Mouse (Mus musculus): ENCODE results near the gene Chd5. TPM values are rescaled to one million over a fixed set of nuclear protein-coding genes. Genes with fewer than 3 reads are reported as not detected.

Chd5 gene
- polyA plus RNA-seq, 1 experiment, result 0.22 TPM

- no peak overlapping the region for H3ac ChIP-seq (ENCODE audit: control insufficient read depth, insufficient read length, low read depth)
- no peaks in the 10 kb centered on the region for H3K79me3 ChIP-seq (ENCODE audit: low read depth)
- H3K4me3 ChIP-seq (ENCODE audit: insufficient read depth, poor library complexity, severe bottlenecking), result no peak overlapping the region
- no peaks in the 10 kb centered on the region for H3K36me3 ChIP-seq (ENCODE audit: control insufficient read depth, insufficient read depth)
- H3K27me3 ChIP-seq (ENCODE audit: control insufficient read depth, insufficient read depth, insufficient read length), result peaks cover 52% of the 10 kb centered on the region
- TF ChIP-seq USF1 (IDR thresholded peaks at IDR 0.05; ENCODE audit: low read depth) (no peak), MYOD1 (IDR thresholded peaks at IDR 0.05; ENCODE audit: control insufficient read depth, insufficient read length, low read depth) (no peak), CEBPB (IDR thresholded peaks at IDR 0.05; ENCODE audit: low read depth) (no peak), MYOG (IDR thresholded peaks at IDR 0.05; ENCODE audit: control insufficient read depth, extremely low read depth, insufficient read length) (no peak), MAX (IDR thresholded peaks at IDR 0.05) (no peak), CTCF (IDR thresholded peaks at IDR 0.05; ENCODE audit: control insufficient read depth, insufficient read depth, insufficient read length) (peak; percentile 93)
- no peaks in the 10 kb centered on the region for H3K79me2 ChIP-seq (ENCODE audit: control insufficient read depth, insufficient read depth)
Observed at GRCm38 (mm10) chr4:152432308-152432707, 93.9 kb downstream of the Chd5 start.

GRCm38 (mm10) chr4:152434836-152435235 is 96.4 kb downstream of the Chd5 start:
- TF ChIP-seq MAX (IDR thresholded peaks at IDR 0.05) (no peak), CTCF (IDR thresholded peaks at IDR 0.05; ENCODE audit: control insufficient read depth, insufficient read depth, insufficient read length) (peak; percentile 97)
- no peak overlapping the region for H3ac ChIP-seq (ENCODE audit: control insufficient read depth, insufficient read length, low read depth)
- no peaks in the 10 kb centered on the region for H3K79me3 ChIP-seq (ENCODE audit: low read depth)
- no peaks in the 10 kb centered on the region for H3K79me2 ChIP-seq (ENCODE audit: control insufficient read depth, insufficient read depth)
- H3K4me3 ChIP-seq (ENCODE audit: insufficient read depth, poor library complexity, severe bottlenecking), result no peak overlapping the region
- H3K27me3 ChIP-seq (ENCODE audit: control insufficient read depth, insufficient read depth, insufficient read length), result peaks cover 59% of the 10 kb centered on the region
- H3K36me3 ChIP-seq (ENCODE audit: control insufficient read depth, insufficient read depth), result no peaks in the 10 kb centered on the region

- no peak for TF ChIP-seq USF1 (IDR thresholded peaks at IDR 0.05; ENCODE audit: low read depth)
- TF ChIP-seq MYOD1 (IDR thresholded peaks at IDR 0.05; ENCODE audit: control insufficient read depth, insufficient read length, low read depth), result no peak
- TF ChIP-seq CTCF (IDR thresholded peaks at IDR 0.05; ENCODE audit: control insufficient read depth, insufficient read depth, insufficient read length), result peak; percentile 49
- H3K4me3 ChIP-seq (ENCODE audit: insufficient read depth, poor library complexity, severe bottlenecking), result no peak overlapping the region
- H3K79me2 ChIP-seq (ENCODE audit: control insufficient read depth, insufficient read depth), result no peaks in the 10 kb centered on the region
- peaks cover 55% of the 10 kb centered on the region for H3K27me3 ChIP-seq (ENCODE audit: control insufficient read depth, insufficient read depth, insufficient read length)
- no peak overlapping the region for H3ac ChIP-seq (ENCODE audit: control insufficient read depth, insufficient read length, low read depth)
- H3K79me3 ChIP-seq (ENCODE audit: low read depth), result no peaks in the 10 kb centered on the region
- H3K36me3 ChIP-seq (ENCODE audit: control insufficient read depth, insufficient read depth), result no peaks in the 10 kb centered on the region
Observed at GRCm38 (mm10) chr4:152435255-152435654, 96.8 kb downstream of the Chd5 start.

Other genes starting within 250 kb of the Chd5 start
- gene Tnfrsf25, start 222.7 kb upstream of the Chd5 start, polyA plus RNA-seq (2012; fragmentation: generic; extraction: Trizol), result 0.95 TPM
- gene Espn, start 186.3 kb upstream of the Chd5 start, polyA plus RNA-seq (2012; fragmentation: generic; extraction: Trizol), result 0.97 TPM
- gene Hes2, start 179.8 kb upstream of the Chd5 start, polyA plus RNA-seq (2012; fragmentation: generic; extraction: Trizol), result not detected
- 344 TPM for gene Acot7, start 160.5 kb upstream of the Chd5 start, polyA plus RNA-seq (2012; fragmentation: generic; extraction: Trizol)
- gene Gpr153, start 64.4 kb upstream of the Chd5 start, polyA plus RNA-seq (2012; fragmentation: generic; extraction: Trizol), result 5.4 TPM
- not detected for gene Hes3, start 47.0 kb upstream of the Chd5 start, polyA plus RNA-seq (2012; fragmentation: generic; extraction: Trizol)
- gene Icmt, start 41.4 kb upstream of the Chd5 start, polyA plus RNA-seq (2012; fragmentation: generic; extraction: Trizol), result 34.1 TPM
- 0.23 TPM for gene Rnf207, start 19.7 kb upstream of the Chd5 start, polyA plus RNA-seq (2012; fragmentation: generic; extraction: Trizol)
- 1,836 TPM for gene Rpl22, start 12.9 kb upstream of the Chd5 start, polyA plus RNA-seq (2012; fragmentation: generic; extraction: Trizol)
- 2.0 TPM for gene Nphp4, start 138.1 kb downstream of the Chd5 start, polyA plus RNA-seq (2012; fragmentation: generic; extraction: Trizol)
- gene Kcnab2, start 139.2 kb downstream of the Chd5 start, polyA plus RNA-seq (2012; fragmentation: generic; extraction: Trizol), result 8.5 TPM

Data from C2C12 (cell line).